Mouse (Mus musculus) lung, embryonic 15.5 days (tissue): ENCODE measurements around the gene Crkl. TPM values are rescaled to one million over a fixed set of nuclear protein-coding genes. Genes with fewer than 3 reads are reported as not detected.

ENCODE experiments used
- ATAC-seq: fragments of 200-750 bp; cut with Nextera tagmentation; 2 replicates; pipeline ENCODE4 v1.8.0; 2017; ENCODE audit warnings: moderate number of reproducible peaks, borderline replicate concordance; ENCODE audit not compliant: low FRiP score, low TSS enrichment; ENCODE audit errors: extremely low read depth
- H3K27ac ChIP-seq: fragments of 300-500 bp; sonication (generic); 2 replicates; pipeline ENCODE4 v1.5.1; 2015; ENCODE audit warnings: moderate library complexity, mild to moderate bottlenecking, inconsistent platforms
- H3K27me3 ChIP-seq: fragments of 300-500 bp; sonication (generic); 2 replicates; pipeline ENCODE4 v1.6.1; 2015; ENCODE audit warnings: inconsistent platforms
- H3K36me3 ChIP-seq: fragments of 300-500 bp; sonication (generic); 2 replicates; pipeline ENCODE4 v1.6.1; 2015; ENCODE audit warnings: inconsistent platforms
- H3K4me1 ChIP-seq: fragments of 300-500 bp; sonication (generic); 2 replicates; pipeline ENCODE4 v1.6.1; 2015; ENCODE audit warnings: inconsistent platforms
- H3K4me2 ChIP-seq: fragments of 300-500 bp; sonication (generic); 2 replicates; pipeline ENCODE4 v1.6.1; 2015; ENCODE audit warnings: inconsistent platforms, mild to moderate bottlenecking, moderate library complexity
- H3K4me3 ChIP-seq: fragments of 300-500 bp; sonication (generic); 2 replicates; pipeline ENCODE4 v1.5.1; 2015; ENCODE audit warnings: mild to moderate bottlenecking, inconsistent platforms
- H3K9ac ChIP-seq: fragments of 300-500 bp; sonication (generic); 2 replicates; pipeline ENCODE4 v1.6.1; 2015; ENCODE audit warnings: inconsistent platforms
- H3K9me3 ChIP-seq: fragments of 300-500 bp; sonication (generic); 2 replicates; pipeline ENCODE4 v1.6.1; 2016; ENCODE audit warnings: inconsistent platforms
- WGBS: fragments of 180-500 bp; shearing (Covaris S2); methylation state at CpG from one replicate; pipeline ENCODE4 v1.1.7; 2015; 5-methylcytosine and 5-hydroxymethylcytosine counted together
- polyA plus RNA-seq: library from polyadenylated mRNA; unstranded; fragments of >200 nt; fragmentation: Nextera tagmentation; extraction: Ambion mirVana; gene quantifications from 2 replicates; pipeline ENCODE4 v1.2.1, GENCODE M21; 2015

Crkl gene
- polyA plus RNA-seq, 1 experiment from 2014 or later = 67.8 TPM

DNA sequence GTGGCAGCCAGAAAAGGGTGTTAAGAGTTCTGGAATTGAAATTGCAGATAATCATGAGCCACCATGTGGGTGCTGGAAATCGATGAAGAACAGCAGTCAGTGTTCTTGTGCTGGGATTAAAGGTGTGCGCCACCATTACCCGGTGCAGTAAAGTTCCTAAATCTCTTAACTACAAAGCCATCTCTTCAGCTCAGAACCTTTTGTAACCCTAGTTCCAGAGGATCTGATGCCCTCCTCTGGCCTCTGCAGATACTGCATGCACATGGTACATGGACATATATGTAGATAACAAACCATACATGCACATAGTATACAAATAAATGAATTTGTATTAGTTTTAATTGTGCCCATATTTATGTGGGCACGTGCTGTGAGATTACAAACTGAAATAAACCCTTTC lies 8.5 kb downstream of the Crkl start:
- Histone ChIP-seq H3K9me3 (no peaks in the 10 kb centered on the region), H3K27ac (no peak overlapping the region), H3K9ac (no peak overlapping the region), H3K27me3 (no peaks in the 10 kb centered on the region), H3K4me3 (no peak overlapping the region), H3K4me1 (peaks cover 5% of the 10 kb centered on the region; the same call in 1 of the 2 replicates), H3K36me3 (peaks cover 29% of the 10 kb centered on the region; the same call in 1 of the 2 replicates), H3K4me2 (no peak overlapping the region)
- no peak for ATAC-seq
- 94% methylated on average over 4 of the region's 4 CpGs for WGBS

DNA sequence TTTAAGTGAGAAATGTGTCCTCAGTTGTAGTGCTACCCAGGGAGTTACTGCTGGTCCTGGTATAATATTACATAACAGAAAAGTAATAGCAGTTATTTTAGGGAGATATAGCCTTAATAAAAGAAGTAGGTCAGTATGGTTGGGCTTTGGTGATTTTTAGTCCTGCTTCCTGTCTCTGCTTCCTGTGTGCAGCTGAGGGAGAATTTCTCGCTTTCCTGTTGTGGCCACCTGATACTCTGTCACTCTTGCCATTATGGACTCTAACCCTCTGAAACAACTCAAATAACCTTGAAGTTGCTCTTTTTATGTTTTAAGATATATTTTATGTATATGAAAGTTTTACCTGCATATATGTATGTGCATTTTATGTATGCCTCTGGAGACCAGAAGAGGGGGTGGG lies 9.8 kb downstream of the Crkl start:
- WGBS = 91% methylated on average over 1 of the region's 1 CpGs
- no peak overlapping the region for H3K9ac ChIP-seq

DNA sequence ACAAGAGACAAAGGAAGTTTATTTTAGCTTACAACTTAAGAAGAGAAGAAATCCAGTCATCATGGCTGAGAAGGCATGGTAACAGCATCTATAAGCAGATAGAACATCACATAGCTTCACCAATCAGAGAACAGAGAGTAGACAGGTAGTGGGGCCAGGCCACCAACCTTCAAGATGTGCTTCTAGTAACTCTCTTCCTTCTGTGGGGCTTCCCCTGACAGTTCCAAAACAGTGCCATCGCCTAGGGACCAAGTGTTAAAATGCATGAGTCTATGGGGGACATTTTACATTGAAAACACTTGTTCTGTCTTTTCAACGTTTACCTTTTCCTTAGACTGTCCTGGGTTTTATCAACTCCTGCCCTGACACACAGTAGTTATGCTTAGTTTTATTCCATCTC lies 11.4 kb downstream of the Crkl start:
- Histone ChIP-seq H3K36me3 (peaks cover 13% of the 10 kb centered on the region; the same call in 1 of the 2 replicates), H3K4me3 (no peak overlapping the region), H3K9ac (no peak overlapping the region), H3K4me2 (no peak overlapping the region), H3K9me3 (no peaks in the 10 kb centered on the region), H3K4me1 (no peaks in the 10 kb centered on the region), H3K27me3 (no peaks in the 10 kb centered on the region), H3K27ac (no peak overlapping the region)
- ATAC-seq = no peak
- 83% methylated on average over 2 of the region's 2 CpGs for WGBS

More for the DNA sequence above, 9.8 kb downstream of the Crkl start:
- Histone ChIP-seq H3K4me2 (no peak overlapping the region), H3K36me3 (peaks cover 20% of the 10 kb centered on the region; the same call in 1 of the 2 replicates), H3K27me3 (no peaks in the 10 kb centered on the region), H3K9me3 (no peaks in the 10 kb centered on the region), H3K27ac (no peak overlapping the region), H3K4me1 (no peaks in the 10 kb centered on the region), H3K4me3 (no peak overlapping the region)
- ATAC-seq = no peak

DNA sequence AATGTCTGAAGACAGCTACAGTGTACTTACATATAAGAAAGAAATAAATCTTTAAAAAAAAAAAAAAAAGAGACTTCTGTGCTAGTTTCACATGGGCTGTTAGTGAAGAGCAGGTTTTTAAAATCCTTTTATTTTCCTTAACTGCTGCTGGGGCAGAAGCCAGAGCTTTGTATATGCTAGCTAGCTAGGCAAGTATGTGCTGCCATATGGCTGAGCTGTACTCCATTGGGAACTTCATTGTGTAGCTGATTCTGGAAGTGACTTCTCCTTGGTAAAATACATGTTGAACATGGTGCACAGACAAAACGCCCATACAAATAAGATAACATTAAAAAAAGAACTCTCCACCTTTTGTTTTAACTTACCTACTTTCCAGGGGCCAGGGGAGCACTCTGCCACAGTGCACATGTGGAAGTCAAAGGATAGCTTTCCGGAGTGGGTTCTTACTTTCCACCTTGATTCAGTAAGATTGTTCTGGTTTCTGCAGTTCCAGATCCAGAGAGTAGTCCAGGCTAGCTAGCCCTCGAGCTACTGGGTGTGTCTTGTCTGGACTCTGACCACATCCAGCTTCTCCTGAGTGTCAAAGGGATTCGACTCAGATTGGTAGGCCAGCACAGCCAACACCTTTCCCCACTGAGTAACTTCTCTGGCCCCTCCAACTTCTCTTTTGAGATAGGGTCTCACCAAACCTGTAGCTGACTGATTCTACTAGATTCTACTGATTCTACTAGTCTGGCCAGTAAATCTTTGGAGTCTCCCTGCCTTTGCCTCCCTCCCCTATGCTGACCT lies 15.3 kb downstream of the Crkl start:
- Histone ChIP-seq H3K4me2 (no peak overlapping the region), H3K4me3 (no peak overlapping the region), H3K9me3 (no peaks in the 10 kb centered on the region), H3K4me1 (no peaks in the 10 kb centered on the region), H3K27ac (no peak overlapping the region), H3K36me3 (peaks cover 25% of the 10 kb centered on the region), H3K27me3 (no peaks in the 10 kb centered on the region), H3K9ac (no peak overlapping the region)
- WGBS = 86% methylated on average over 4 of the region's 4 CpGs
- no peak for ATAC-seq

DNA sequence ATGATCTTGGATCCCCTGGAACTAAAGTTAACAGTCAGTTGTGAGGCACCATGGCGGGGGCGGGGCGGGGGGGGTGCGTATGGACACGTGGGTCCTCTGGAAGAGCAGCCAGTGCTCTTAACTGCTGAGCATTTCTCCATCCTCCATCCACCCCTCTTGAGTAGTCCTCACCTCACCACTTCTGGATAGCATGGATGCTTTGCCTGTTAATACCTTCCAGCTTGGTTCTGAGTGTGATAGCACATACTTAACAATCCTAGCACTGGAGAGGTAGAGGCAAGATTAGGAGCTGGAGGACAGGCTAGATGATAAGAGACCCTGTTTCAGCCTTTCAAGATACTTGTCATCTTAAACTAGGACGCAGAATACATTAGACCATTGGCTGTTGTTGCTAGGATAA lies 20.7 kb downstream of the Crkl start:
- no peaks in the 10 kb centered on the region for H3K4me1 ChIP-seq
- H3K9ac ChIP-seq = no peak overlapping the region
- H3K27ac ChIP-seq = no peak overlapping the region
- 86% methylated on average over 6 of the region's 6 CpGs for WGBS
- no peak overlapping the region for H3K4me3 ChIP-seq
- no peaks in the 10 kb centered on the region for H3K9me3 ChIP-seq
- peaks cover 37% of the 10 kb centered on the region for H3K36me3 ChIP-seq
- no peak overlapping the region for H3K4me2 ChIP-seq
- ATAC-seq = no peak
- H3K27me3 ChIP-seq = no peaks in the 10 kb centered on the region

DNA sequence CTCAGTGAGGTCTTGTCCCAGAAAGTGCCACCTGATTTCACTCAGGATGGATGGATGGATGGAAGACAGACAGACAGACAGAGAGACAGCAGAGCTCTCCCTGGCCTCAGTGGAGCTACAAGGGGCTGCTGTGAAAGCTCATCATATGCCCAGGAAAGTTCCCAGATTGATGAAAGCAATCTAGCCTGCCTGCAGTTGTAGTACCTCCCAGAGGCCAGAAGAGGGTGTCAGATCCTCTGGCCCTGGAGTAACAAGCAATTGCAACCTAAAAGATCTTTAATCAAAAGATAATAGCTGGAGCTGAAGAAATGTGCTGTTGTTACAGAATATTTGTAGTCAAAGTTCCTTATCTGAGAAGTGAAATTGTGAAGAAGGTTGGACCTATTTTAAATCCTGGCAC lies 22.3 kb downstream of the Crkl start:
- no peak for ATAC-seq
- Histone ChIP-seq H3K36me3 (peaks cover 33% of the 10 kb centered on the region), H3K4me2 (no peak overlapping the region), H3K9me3 (no peaks in the 10 kb centered on the region), H3K27ac (no peak overlapping the region), H3K27me3 (no peaks in the 10 kb centered on the region), H3K4me1 (no peaks in the 10 kb centered on the region), H3K4me3 (no peak overlapping the region), H3K9ac (no peak overlapping the region)

DNA sequence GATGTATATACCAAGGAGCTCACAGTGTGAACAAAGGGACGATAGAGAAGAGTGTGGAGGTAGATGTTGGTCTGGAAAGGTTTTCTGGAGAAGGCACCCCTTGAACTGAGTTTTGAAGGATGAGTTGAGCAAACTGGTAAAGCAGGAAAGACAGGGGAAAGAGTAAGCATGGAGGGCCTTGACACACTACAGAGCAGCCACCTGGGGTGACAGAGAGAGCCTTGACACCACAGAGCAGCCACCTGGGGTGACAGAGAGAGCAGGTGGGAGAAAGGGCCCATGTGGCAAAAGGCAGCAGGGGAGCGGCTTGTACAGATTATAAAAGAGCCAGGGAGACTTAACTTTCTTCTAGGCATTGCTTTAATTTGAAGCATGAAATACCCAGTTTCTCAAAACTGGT lies 23.0 kb downstream of the Crkl start:
- ATAC-seq = no peak
- H3K9ac ChIP-seq = no peak overlapping the region
- H3K4me2 ChIP-seq = no peak overlapping the region
- 70% methylated on average over 2 of the region's 2 CpGs for WGBS
- H3K27ac ChIP-seq = no peak overlapping the region
- H3K9me3 ChIP-seq = no peaks in the 10 kb centered on the region
- H3K27me3 ChIP-seq = no peaks in the 10 kb centered on the region
- no peak overlapping the region for H3K4me3 ChIP-seq
- no peaks in the 10 kb centered on the region for H3K4me1 ChIP-seq
- peaks cover 28% of the 10 kb centered on the region for H3K36me3 ChIP-seq

DNA sequence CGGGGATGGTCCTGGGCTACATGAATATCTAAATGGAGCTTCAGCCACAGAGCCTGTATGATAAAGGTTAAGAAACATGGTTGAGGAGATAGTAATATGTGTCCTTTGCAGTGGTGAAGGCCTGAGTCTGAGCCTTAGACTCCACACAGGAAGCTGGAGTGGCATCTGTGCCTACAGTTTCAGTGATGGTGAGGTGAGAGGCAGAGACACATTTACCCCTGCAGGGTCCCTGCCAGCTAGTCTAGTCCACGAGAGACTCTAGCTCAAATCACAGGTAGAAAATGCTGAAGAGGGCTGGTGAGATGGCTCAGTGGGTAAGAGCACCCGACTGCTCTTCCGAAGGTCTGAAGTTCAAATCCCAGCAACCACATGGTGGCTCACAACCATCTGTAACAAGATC lies 23.5 kb downstream of the Crkl start:
- Histone ChIP-seq H3K27me3 (no peaks in the 10 kb centered on the region), H3K4me1 (no peaks in the 10 kb centered on the region), H3K36me3 (peaks cover 24% of the 10 kb centered on the region), H3K9me3 (no peaks in the 10 kb centered on the region), H3K27ac (no peak overlapping the region), H3K4me3 (no peak overlapping the region), H3K4me2 (no peak overlapping the region), H3K9ac (no peak overlapping the region)
- ATAC-seq = no peak
- WGBS = 87% methylated on average over 4 of the region's 4 CpGs

DNA sequence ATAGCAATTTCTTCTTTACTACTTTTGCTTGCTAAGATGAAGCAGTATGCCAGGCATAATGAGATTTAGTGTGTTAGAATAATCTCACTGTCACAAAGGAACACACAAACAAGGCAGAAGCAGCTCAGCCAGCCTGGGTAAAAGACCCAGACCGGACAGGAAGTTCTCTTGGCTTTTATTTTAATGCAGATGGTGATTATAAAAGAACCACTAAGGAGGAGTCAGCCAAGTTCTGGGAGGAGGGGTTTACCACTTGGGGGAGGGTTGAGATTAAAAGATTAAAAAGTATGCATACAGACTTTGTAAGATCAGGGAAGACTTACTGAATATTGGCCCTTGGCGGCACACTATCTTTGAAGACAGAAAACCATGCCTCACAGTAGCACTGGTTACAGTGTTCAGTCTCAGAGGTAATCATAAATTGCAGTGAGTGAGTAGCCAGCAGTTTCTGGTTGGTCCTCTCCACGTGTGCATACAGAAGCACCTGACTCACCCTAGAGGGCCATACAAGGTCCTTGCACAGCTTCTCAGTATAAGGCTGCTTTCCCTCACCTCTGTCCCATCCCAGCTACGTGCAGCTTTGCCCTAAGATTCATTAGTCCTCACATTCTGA lies 26.6 kb downstream of the Crkl start:
- Histone ChIP-seq H3K9ac (no peak overlapping the region), H3K4me1 (no peaks in the 10 kb centered on the region), H3K27ac (no peak overlapping the region), H3K36me3 (peaks cover 18% of the 10 kb centered on the region; the same call in 1 of the 2 replicates), H3K9me3 (no peaks in the 10 kb centered on the region), H3K4me2 (no peak overlapping the region), H3K27me3 (no peaks in the 10 kb centered on the region), H3K4me3 (no peak overlapping the region)
- no peak for ATAC-seq
- 74% methylated on average over 4 of the region's 4 CpGs for WGBS

DNA sequence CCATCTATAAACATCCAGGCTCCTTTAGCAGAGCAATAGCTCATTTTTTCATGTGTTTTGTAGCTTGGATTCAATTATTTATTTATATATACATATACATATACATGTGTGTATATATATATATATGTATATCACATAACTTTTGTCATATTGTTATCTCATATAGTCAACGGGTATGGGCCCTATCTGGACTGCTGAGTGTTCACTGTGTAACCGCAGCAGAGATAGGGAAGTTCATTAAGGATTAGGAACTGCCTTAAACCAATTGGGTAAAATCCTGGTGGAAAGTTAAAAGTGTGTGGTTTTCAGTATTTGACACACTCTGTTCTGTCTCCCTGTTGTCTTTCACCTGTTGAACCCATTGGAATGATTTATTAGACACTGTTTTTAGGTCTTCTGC lies 29.7 kb downstream of the Crkl start:
- Histone ChIP-seq H3K27ac (no peak overlapping the region), H3K36me3 (peaks cover 42% of the 10 kb centered on the region), H3K4me2 (no peak overlapping the region), H3K9me3 (no peaks in the 10 kb centered on the region), H3K9ac (no peak overlapping the region), H3K4me3 (no peak overlapping the region), H3K27me3 (no peaks in the 10 kb centered on the region), H3K4me1 (peaks cover 5% of the 10 kb centered on the region; the same call in 1 of the 2 replicates)
- WGBS = 72% methylated on average over 2 of the region's 2 CpGs
- no peak for ATAC-seq

DNA sequence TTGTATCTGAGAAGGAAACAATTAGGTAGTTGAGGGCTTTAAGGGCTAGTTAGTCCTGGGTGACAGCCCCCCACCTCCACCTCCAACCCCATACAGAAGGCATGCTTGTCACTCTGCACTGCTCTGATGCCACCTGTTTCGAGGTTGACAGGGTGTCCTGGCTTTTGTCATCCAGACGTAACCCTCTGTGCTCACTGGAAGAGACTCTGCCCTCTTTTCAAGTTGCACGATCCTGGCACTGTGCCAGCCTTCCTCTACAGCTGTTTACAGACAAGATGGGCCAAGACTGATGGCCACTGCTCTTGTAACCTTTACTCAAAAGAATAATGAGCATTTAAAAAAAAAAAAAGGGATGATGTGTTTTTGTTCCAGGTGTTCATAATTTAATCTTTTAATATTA lies 34.7 kb downstream of the Crkl start:
- no peak overlapping the region for H3K4me2 ChIP-seq
- H3K27me3 ChIP-seq = peaks cover 18% of the 10 kb centered on the region
- peaks cover 45% of the 10 kb centered on the region for H3K36me3 ChIP-seq
- no peak overlapping the region for H3K4me3 ChIP-seq
- no peaks in the 10 kb centered on the region for H3K9me3 ChIP-seq
- 22% methylated on average over 3 of the region's 3 CpGs for WGBS
- ATAC-seq = no peak
- H3K4me1 ChIP-seq = peaks cover 17% of the 10 kb centered on the region
- no peak overlapping the region for H3K9ac ChIP-seq
- no peak overlapping the region for H3K27ac ChIP-seq
